Mouse (Mus musculus): ENCODE measurements at regions not wholly inside any gene's neighbourhood (a gene's known extent, or its start where the extent isn't known, plus 50 kb on each side); places are given as distances from the start of the nearest gene placed in this dataset.
A peak's percentile ranks its signal among the peaks of the same experiment; 100 is the strongest.

- Histone ChIP-seq H3K27ac (ENCODE audit: insufficient read depth, low read depth, low read length) (no peak overlapping the region), H3K4me3 (ENCODE audit: insufficient read depth, low read depth, low read length) (no peak overlapping the region), H3K4me1 (ENCODE audit: control insufficient read depth, insufficient read depth, low read length) (no peaks in the 10 kb centered on the region)
- TF ChIP-seq POLR2A (IDR thresholded peaks at IDR 0.05; ENCODE audit: insufficient read depth, low read depth, low read length) (no peak), CTCF (IDR thresholded peaks at IDR 0.05; ENCODE audit: insufficient read depth, low read depth, low read length) (no peak)
- 86% methylated on average over 2 of the region's 2 CpGs for WGBS
These were observed 170.2 kb upstream of the Rfx3 start for GRCm38 (mm10) chr19:28181171-28181570.

- 96% methylated on average over 6 of the region's 6 CpGs for WGBS
- Histone ChIP-seq H3K4me1 (ENCODE audit: control insufficient read depth, insufficient read depth, low read length) (no peaks in the 10 kb centered on the region), H3K4me3 (ENCODE audit: insufficient read depth, low read depth, low read length) (no peak overlapping the region), H3K27ac (ENCODE audit: insufficient read depth, low read depth, low read length) (no peak overlapping the region)
- TF ChIP-seq CTCF (IDR thresholded peaks at IDR 0.05; ENCODE audit: insufficient read depth, low read depth, low read length) (no peak), POLR2A (IDR thresholded peaks at IDR 0.05; ENCODE audit: insufficient read depth, low read depth, low read length) (no peak)
These were observed 167.1 kb upstream of the Rfx3 start for GRCm38 (mm10) chr19:28178114-28178513.

- WGBS: 65% methylated on average over 6 of the region's 6 CpGs
- H3K4me3 ChIP-seq (ENCODE audit: insufficient read depth, low read depth, low read length): no peak overlapping the region
- TF ChIP-seq CTCF (IDR thresholded peaks at IDR 0.05; ENCODE audit: insufficient read depth, low read depth, low read length) (no peak), POLR2A (IDR thresholded peaks at IDR 0.05; ENCODE audit: insufficient read depth, low read depth, low read length) (no peak)
- no peak overlapping the region for H3K27ac ChIP-seq (ENCODE audit: insufficient read depth, low read depth, low read length)
- H3K4me1 ChIP-seq (ENCODE audit: control insufficient read depth, insufficient read depth, low read length): no peaks in the 10 kb centered on the region
These were observed 165.9 kb upstream of the Rfx3 start for GRCm38 (mm10) chr19:28176821-28177220.

GRCm38 (mm10) chr19:28171836-28172534, 161.0 kb upstream of the Rfx3 start:
- Histone ChIP-seq H3K27ac (ENCODE audit: insufficient read depth, low read depth, low read length) (no peak overlapping the region), H3K4me3 (ENCODE audit: insufficient read depth, low read depth, low read length) (no peak overlapping the region), H3K4me1 (ENCODE audit: control insufficient read depth, insufficient read depth, low read length) (no peaks in the 10 kb centered on the region)
- TF ChIP-seq CTCF (IDR thresholded peaks at IDR 0.05; ENCODE audit: insufficient read depth, low read depth, low read length) (no peak), POLR2A (IDR thresholded peaks at IDR 0.05; ENCODE audit: insufficient read depth, low read depth, low read length) (no peak)
- 78% methylated on average over 11 of the region's 11 CpGs for WGBS

- Histone ChIP-seq H3K4me1 (ENCODE audit: control insufficient read depth, insufficient read depth, low read length) (no peaks in the 10 kb centered on the region), H3K4me3 (ENCODE audit: insufficient read depth, low read depth, low read length) (no peak overlapping the region), H3K27ac (ENCODE audit: insufficient read depth, low read depth, low read length) (no peak overlapping the region)
- WGBS: 95% methylated on average over 12 of the region's 12 CpGs
- TF ChIP-seq POLR2A (IDR thresholded peaks at IDR 0.05; ENCODE audit: insufficient read depth, low read depth, low read length) (no peak), CTCF (IDR thresholded peaks at IDR 0.05; ENCODE audit: insufficient read depth, low read depth, low read length) (no peak)
These were observed 156.6 kb upstream of the Rfx3 start for GRCm38 (mm10) chr19:28167451-28168165.

GRCm38 (mm10) chr19:28166626-28167025, 155.7 kb upstream of the Rfx3 start:
- no peaks in the 10 kb centered on the region for H3K4me1 ChIP-seq (ENCODE audit: control insufficient read depth, insufficient read depth, low read length)
- H3K27ac ChIP-seq (ENCODE audit: insufficient read depth, low read depth, low read length): no peak overlapping the region
- H3K4me3 ChIP-seq (ENCODE audit: insufficient read depth, low read depth, low read length): no peak overlapping the region
- no peak for TF ChIP-seq CTCF (IDR thresholded peaks at IDR 0.05; ENCODE audit: insufficient read depth, low read depth, low read length)
- TF ChIP-seq POLR2A (IDR thresholded peaks at IDR 0.05; ENCODE audit: insufficient read depth, low read depth, low read length): no peak
- 92% methylated on average over 7 of the region's 7 CpGs for WGBS

- Histone ChIP-seq H3K4me1 (ENCODE audit: control insufficient read depth, insufficient read depth, low read length) (no peaks in the 10 kb centered on the region), H3K27ac (ENCODE audit: insufficient read depth, low read depth, low read length) (no peak overlapping the region), H3K4me3 (ENCODE audit: insufficient read depth, low read depth, low read length) (peak overlapping the region; percentile 41)
- 17% methylated on average over 15 of the region's 15 CpGs for WGBS
- no peak for TF ChIP-seq POLR2A (IDR thresholded peaks at IDR 0.05; ENCODE audit: insufficient read depth, low read depth, low read length)
- TF ChIP-seq CTCF (IDR thresholded peaks at IDR 0.05; ENCODE audit: insufficient read depth, low read depth, low read length): peak; percentile 34; the same call in 1 of the 2 replicates
These were observed 155.0 kb upstream of the Rfx3 start for GRCm38 (mm10) chr19:28165901-28166361.

- no peak overlapping the region for H3K4me3 ChIP-seq (ENCODE audit: insufficient read depth, low read depth, low read length)
- TF ChIP-seq CTCF (IDR thresholded peaks at IDR 0.05; ENCODE audit: insufficient read depth, low read depth, low read length) (no peak), POLR2A (IDR thresholded peaks at IDR 0.05; ENCODE audit: insufficient read depth, low read depth, low read length) (no peak)
- no peak overlapping the region for H3K27ac ChIP-seq (ENCODE audit: insufficient read depth, low read depth, low read length)
- H3K4me1 ChIP-seq (ENCODE audit: control insufficient read depth, insufficient read depth, low read length): no peaks in the 10 kb centered on the region
- 92% methylated on average over 6 of the region's 6 CpGs for WGBS
These were observed 152.2 kb upstream of the Rfx3 start for GRCm38 (mm10) chr19:28163195-28163594.

- Histone ChIP-seq H3K27ac (ENCODE audit: insufficient read depth, low read depth, low read length) (no peak overlapping the region), H3K4me1 (ENCODE audit: control insufficient read depth, insufficient read depth, low read length) (no peaks in the 10 kb centered on the region), H3K4me3 (ENCODE audit: insufficient read depth, low read depth, low read length) (no peak overlapping the region)
- no peak for TF ChIP-seq POLR2A (IDR thresholded peaks at IDR 0.05; ENCODE audit: insufficient read depth, low read depth, low read length)
- no peak for TF ChIP-seq CTCF (IDR thresholded peaks at IDR 0.05; ENCODE audit: insufficient read depth, low read depth, low read length)
- 88% methylated on average over 4 of the region's 4 CpGs for WGBS
These were observed 149.6 kb upstream of the Rfx3 start for GRCm38 (mm10) chr19:28160582-28160981.
